Mouse (Mus musculus) adrenal gland, postnatal 10 days (tissue): ENCODE measurements around the gene Lrrc30. TPM values are rescaled to one million over a fixed set of nuclear protein-coding genes. Genes with fewer than 3 reads are reported as not detected.

Experiments
- DNase-seq: peaks from one replicate; pipeline ENCODE4 v3.0.0; 2021; ENCODE audit warnings: mixed read lengths
- total RNA-seq, 2 experiments: library from RNA; stranded (reverse); gene quantifications; 2 replicates each; pipeline ENCODE4 v1.2.3; 2021

The Lrrc30 gene
- total RNA-seq, 2 experiments from 2014 or later = 0.45 to 1.1 TPM

- no peak for DNase-seq
These were observed 49.1 kb downstream of the Lrrc30 start for GRCm38 (mm10) chr17:67583422-67583821.

DNA sequence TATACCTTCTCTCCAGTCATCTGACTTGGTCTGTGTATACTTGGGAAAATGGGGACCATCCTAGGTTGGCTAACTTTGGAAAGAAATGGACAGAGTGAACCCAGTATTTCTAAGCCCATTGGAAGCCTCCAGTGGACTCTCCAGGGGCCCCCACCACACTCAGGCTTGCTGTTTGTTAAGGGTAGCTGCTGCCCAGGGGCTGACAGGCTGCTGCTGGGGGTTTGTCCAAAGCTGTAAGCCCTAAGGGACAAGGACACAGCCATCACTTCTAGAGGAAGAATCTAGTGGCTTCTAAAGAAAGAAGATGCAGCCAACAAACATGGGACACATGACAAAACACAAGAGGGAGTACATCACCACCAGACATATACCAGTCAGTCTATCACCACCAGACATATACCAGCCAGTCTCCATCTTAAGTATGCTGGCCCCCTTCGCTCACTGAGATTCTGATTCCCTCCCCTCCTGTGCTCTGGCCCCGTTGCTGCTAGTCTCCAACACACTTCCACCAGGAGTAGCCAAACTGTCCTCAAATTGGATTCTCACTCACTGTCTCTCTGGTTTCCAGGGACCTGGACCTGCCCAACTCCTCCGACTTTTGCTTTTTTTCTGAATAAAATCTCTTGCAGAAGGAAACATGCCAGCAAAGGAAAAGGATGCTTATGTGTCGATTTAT, 49.7 kb downstream of the Lrrc30 start:
- DNase-seq = no peak

- no peak for DNase-seq
These were observed 50.7 kb downstream of the Lrrc30 start for GRCm38 (mm10) chr17:67581839-67582238.

Other genes with a start within 250 kb of the Lrrc30 start
- gene Lama1, start 64.5 kb upstream of the Lrrc30 start, total RNA-seq = 10 to 100 TPM; 11.7 to 13.5 TPM